Mouse (Mus musculus): ENCODE data around the gene Slf2.

GRCm38 (mm10) chr19:45007021-45007420 is 76.1 kb downstream of the Slf2 start:
- TF ChIP-seq POLR2A (IDR thresholded peaks at IDR 0.05; ENCODE audit: borderline replicate concordance, extremely low read depth, insufficient read depth, insufficient read length, poor library complexity, severe bottlenecking) (no peak), CTCF (IDR thresholded peaks at IDR 0.05; ENCODE audit: borderline replicate concordance, extremely low read depth, insufficient read depth, insufficient read length) (no peak)
